Mouse (Mus musculus): ENCODE results near the gene Rsph3a. TPM values are rescaled to one million over a fixed set of nuclear protein-coding genes. Genes with fewer than 3 reads are reported as not detected.

Gene Rsph3a
- 58.8 and 71.4 TPM in 2 replicates for polyA plus RNA-seq (2012; ENCODE audit: low replicate concordance)

GRCm38 (mm10) chr17:7945117-7946052 lies at the start of gene Rsph3a:
Gene Rsph3a (plus strand): TSS chr17:7945614.

GRCm38 (mm10) chr17:7925413-7926160 lies 19.8 kb upstream of the Rsph3a start, which contains the start of gene Tagap:
Gene Tagap (plus strand): TSS chr17:7926000.

Other genes with a start within 250 kb of the Rsph3a start
- 0.41 and 0.56 TPM in 2 replicates for gene Fndc1, start 118.3 kb upstream of the Rsph3a start, polyA plus RNA-seq (2012; ENCODE audit: low replicate concordance)
- 0.72 and 2.1 TPM in 2 replicates for gene Tagap, start 19.6 kb upstream of the Rsph3a start, polyA plus RNA-seq (2012; ENCODE audit: low replicate concordance)
- 0.46 TPM in 1 of 2 replicates, not detected in the other for gene Gm49673, start 202.2 kb downstream of the Rsph3a start, polyA plus RNA-seq (2012; ENCODE audit: low replicate concordance)
- 28.1 and 39.2 TPM in 2 replicates for gene Rnaset2a, start 202.5 kb downstream of the Rsph3a start, polyA plus RNA-seq (2012; ENCODE audit: low replicate concordance)
- 2.4 and 15.9 TPM in 2 replicates for gene Fgfr1op, start 219.9 kb downstream of the Rsph3a start, polyA plus RNA-seq (2012; ENCODE audit: low replicate concordance)

All from leukemia stem cell, adult 10-12 weeks (primary cell).